ENCODE assay signal across 46 mouse cellular contexts in genomic region chr5:146607816-146608215, GRCm38 (mm10). TPM values are rescaled to one million over a fixed set of nuclear protein-coding genes. Genes with fewer than 3 reads are reported as not detected.
"Had no signal": no experiment of that assay in that cellular context is flagged by ENCODE, and none has a peak within 500 bp of the region (broad histone marks: within the 10 kb centered on the region; RNA-seq: fewer than 3 reads in every experiment).

No protein-coding gene starts in this region.

- H3K4me1 ChIP-seq: liver, embryonic 12.5 days; liver, embryonic 13.5 days; liver, embryonic 15.5 days; lung, embryonic 15.5 days; megakaryocyte, embryonic 14.5 days; midbrain, embryonic 13.5 days; midbrain, embryonic 15.5 days had no signal

- ATAC-seq: liver, embryonic 12.5 days; lung, postnatal 0 days; midbrain, embryonic 13.5 days; midbrain, embryonic 15.5 days; midbrain, embryonic 16.5 days had no signal

- H3K9me3 ChIP-seq: limb, embryonic 10.5 days; limb, embryonic 12.5 days; limb, embryonic 13.5 days; limb, embryonic 15.5 days; liver, embryonic 12.5 days; liver, embryonic 13.5 days; liver, embryonic 15.5 days; lung, embryonic 15.5 days; megakaryocyte, embryonic 14.5 days; midbrain, embryonic 10.5 days; midbrain, embryonic 12.5 days; midbrain, embryonic 13.5 days; midbrain, embryonic 15.5 days had no signal

- H3K27ac ChIP-seq: limb, embryonic 10.5 days; limb, embryonic 12.5 days; limb, embryonic 13.5 days; limb, embryonic 15.5 days; liver, embryonic 12.5 days; liver, embryonic 13.5 days; liver, embryonic 14.5 days; liver, embryonic 15.5 days; lung, embryonic 15.5 days; macrophage; midbrain, embryonic 10.5 days; midbrain, embryonic 12.5 days; midbrain, embryonic 13.5 days; midbrain, embryonic 15.5 days had no signal

- H3K4me2 ChIP-seq: limb, embryonic 12.5 days; limb, embryonic 13.5 days; limb, embryonic 15.5 days; liver, embryonic 11.5 days; liver, embryonic 12.5 days; liver, embryonic 13.5 days; liver, embryonic 15.5 days; lung, embryonic 14.5 days; lung, embryonic 15.5 days; midbrain, embryonic 11.5 days; midbrain, embryonic 12.5 days; midbrain, embryonic 13.5 days; midbrain, embryonic 15.5 days had no signal

- H3K9ac ChIP-seq: limb, embryonic 12.5 days; limb, embryonic 13.5 days; limb, embryonic 15.5 days; liver, embryonic 12.5 days; liver, embryonic 13.5 days; liver, embryonic 14.5 days; liver, embryonic 15.5 days; lung, embryonic 14.5 days; lung, embryonic 15.5 days; midbrain, embryonic 12.5 days; midbrain, embryonic 13.5 days; midbrain, embryonic 15.5 days had no signal

- H3K36me3 ChIP-seq: limb, embryonic 10.5 days; limb, embryonic 12.5 days; limb, embryonic 13.5 days; limb, embryonic 15.5 days; liver, embryonic 12.5 days; liver, embryonic 13.5 days; liver, embryonic 15.5 days; lung, embryonic 15.5 days; midbrain, embryonic 10.5 days; midbrain, embryonic 12.5 days; midbrain, embryonic 13.5 days; midbrain, embryonic 15.5 days had no signal

- H3K4me3 ChIP-seq: limb, embryonic 10.5 days; limb, embryonic 12.5 days; limb, embryonic 13.5 days; limb, embryonic 15.5 days; liver, embryonic 12.5 days; liver, embryonic 13.5 days; liver, embryonic 15.5 days; lung, embryonic 15.5 days; megakaryocyte, embryonic 14.5 days; midbrain, embryonic 10.5 days; midbrain, embryonic 12.5 days; midbrain, embryonic 13.5 days; midbrain, embryonic 15.5 days; myocyte had no signal

- H3K27me3 ChIP-seq: limb, embryonic 12.5 days; limb, embryonic 13.5 days; limb, embryonic 15.5 days; liver, embryonic 12.5 days; liver, embryonic 13.5 days; liver, embryonic 15.5 days; lung, embryonic 15.5 days; midbrain, embryonic 12.5 days; midbrain, embryonic 13.5 days; midbrain, embryonic 15.5 days had no signal

- DNase-seq: left cerebral cortex, postnatal 4 days; liver; liver, embryonic 13.5 days; lung, adult 18-20 months; lung, adult 2 months; lung, embryonic 14.5 days; lung, postnatal 10 days; lung, postnatal 14 days; lung, postnatal 36 days; lung, postnatal 4 days; midbrain, embryonic 14.5 days had no signal

RNA-seq across cellular contexts. Expression of gene Gpr12, which starts 22.8 kb away (rescaled TPM):
- total RNA-seq: megakaryocyte progenitor cell, adult 5-6 weeks; megakaryocyte, adult 5-6 weeks; megakaryocyte-erythroid progenitor cell, adult 5-6 weeks; monocyte, adult 5-6 weeks had no signal
- polyA plus RNA-seq: liver, embryonic 12.5 days; lung, adult 2 months; lung, embryonic 14.5 days; lung, embryonic 15.5 days; lung, embryonic 16.5 days; lung, postnatal 0 days; macrophage; myocyte had no signal

RNA-seq across cellular contexts. Expression of gene Gm3415, which starts 51.9 kb away (rescaled TPM):
- total RNA-seq: left cerebral cortex, adult 8-10 months; left cerebral cortex, postnatal 10 days; left cerebral cortex, postnatal 14 days; left cerebral cortex, postnatal 25 days; left cerebral cortex, postnatal 36 days; left cerebral cortex, postnatal 4 days; liver, adult 2 months; megakaryocyte progenitor cell, adult 5-6 weeks; megakaryocyte, adult 5-6 weeks; megakaryocyte-erythroid progenitor cell, adult 5-6 weeks; midbrain, postnatal 0 days; monocyte, adult 5-6 weeks had no signal
- polyA plus RNA-seq: limb, embryonic 10.5 days; limb, embryonic 11.5 days; limb, embryonic 12.5 days; limb, embryonic 13.5 days; limb, embryonic 14.5 days; limb, embryonic 15.5 days; liver, adult 2 months; liver, embryonic 11.5 days; liver, embryonic 12.5 days; liver, embryonic 13.5 days; liver, embryonic 14.5 days; liver, embryonic 15.5 days; liver, embryonic 16.5 days; lung, adult 2 months; lung, embryonic 14.5 days; lung, embryonic 15.5 days; lung, embryonic 16.5 days; lung, postnatal 0 days; macrophage; midbrain, embryonic 10.5 days; midbrain, embryonic 11.5 days; midbrain, embryonic 12.5 days; midbrain, embryonic 13.5 days; midbrain, embryonic 14.5 days; midbrain, embryonic 15.5 days; midbrain, embryonic 16.5 days; midbrain, postnatal 0 days; myocyte; neural tube, embryonic 11.5 days had no signal
